Mouse (Mus musculus): ENCODE results near the gene Ptgir. TPM values are rescaled to one million over a fixed set of nuclear protein-coding genes. Genes with fewer than 3 reads are reported as not detected.

Ptgir gene
- polyA plus RNA-seq, 1 experiment from 2014 or later: 0.22 TPM

- Histone ChIP-seq H3K9ac (ENCODE audit: low read length) (peak overlapping the region; percentile 98), H3K36me3 (ENCODE audit: control insufficient read depth, insufficient read depth, low read length) (peaks cover 33% of the 10 kb centered on the region), H3K4me1 (ENCODE audit: control insufficient read depth, insufficient read depth, low read length) (peaks cover 28% of the 10 kb centered on the region), H3K9me3 (replicated peaks; ENCODE audit: control insufficient read depth, low read length) (no peaks in the 10 kb centered on the region), H3K4me2 (ENCODE audit: low read length) (peak overlapping the region; percentile 93), H3K27me3 (replicated peaks; ENCODE audit: control insufficient read depth, insufficient read depth, low read length) (no peaks in the 10 kb centered on the region), H3K4me3 (ENCODE audit: low read depth, low read length) (peak overlapping the region; percentile 83), H3K27ac (ENCODE audit: low read depth, low read length) (peak overlapping the region; percentile 92)
- DNase-seq (ENCODE audit: low spot score) (peak; percentile 50), ATAC-seq (no peak)
- WGBS: 43% methylated on average over 10 of the region's 10 CpGs
Measured at GRCm38 (mm10) chr7:16922360-16922973, 16.2 kb downstream of the Ptgir start.

- peak overlapping the region; percentile 98 for H3K9ac ChIP-seq (ENCODE audit: low read length)
- H3K27ac ChIP-seq (ENCODE audit: low read depth, low read length): peak overlapping the region; percentile 92
- WGBS: under 1% methylated on average over 51 of the region's 57 CpGs
- H3K36me3 ChIP-seq (ENCODE audit: control insufficient read depth, insufficient read depth, low read length): peaks cover 23% of the 10 kb centered on the region
- no peaks in the 10 kb centered on the region for H3K27me3 ChIP-seq (replicated peaks; ENCODE audit: control insufficient read depth, insufficient read depth, low read length)
- ATAC-seq: peak; percentile 11
- H3K4me1 ChIP-seq (ENCODE audit: control insufficient read depth, insufficient read depth, low read length): peaks cover 28% of the 10 kb centered on the region
- peak overlapping the region; percentile 93 for H3K4me2 ChIP-seq (ENCODE audit: low read length)
- no peaks in the 10 kb centered on the region for H3K9me3 ChIP-seq (replicated peaks; ENCODE audit: control insufficient read depth, low read length)
- DNase-seq (ENCODE audit: low spot score): no peak
- peak overlapping the region; percentile 83 for H3K4me3 ChIP-seq (ENCODE audit: low read depth, low read length)
Measured at GRCm38 (mm10) chr7:16923283-16924036, 17.2 kb downstream of the Ptgir start.

GRCm38 (mm10) chr7:16924037-16924834 is 17.9 kb downstream of the Ptgir start, which contains the start of gene Calm3:
TSS of gene Calm3 (minus strand) at chr7:16924114.
- H3K9me3 ChIP-seq (replicated peaks; ENCODE audit: control insufficient read depth, low read length): no peaks in the 10 kb centered on the region
- H3K27me3 ChIP-seq (replicated peaks; ENCODE audit: control insufficient read depth, insufficient read depth, low read length): no peaks in the 10 kb centered on the region
- H3K4me3 ChIP-seq (ENCODE audit: low read depth, low read length): peak within 1 kb of the TSS; percentile 83
- peaks cover 16% of the 10 kb centered on the region; the same call in 1 of the 2 replicates for H3K36me3 ChIP-seq (ENCODE audit: control insufficient read depth, insufficient read depth, low read length)
- H3K9ac ChIP-seq (ENCODE audit: low read length): peak within 1 kb of the TSS; percentile 98
- ATAC-seq: peak; percentile 94
- DNase-seq (ENCODE audit: low spot score): peak; percentile 100
- 2% methylated on average over 61 of the region's 64 CpGs for WGBS
- peak within 1 kb of the TSS; percentile 93 for H3K4me2 ChIP-seq (ENCODE audit: low read length)
- H3K27ac ChIP-seq (ENCODE audit: low read depth, low read length): peak within 1 kb of the TSS; percentile 92
- H3K4me1 ChIP-seq (ENCODE audit: control insufficient read depth, insufficient read depth, low read length): peaks cover 28% of the 10 kb centered on the region

GRCm38 (mm10) chr7:16928341-16928740 is 22.1 kb downstream of the Ptgir start:
- Histone ChIP-seq H3K4me1 (ENCODE audit: control insufficient read depth, insufficient read depth, low read length) (peaks cover 2% of the 10 kb centered on the region; the same call in 1 of the 2 replicates), H3K27me3 (replicated peaks; ENCODE audit: control insufficient read depth, insufficient read depth, low read length) (no peaks in the 10 kb centered on the region), H3K4me2 (ENCODE audit: low read length) (no peak overlapping the region), H3K9me3 (replicated peaks; ENCODE audit: control insufficient read depth, low read length) (no peaks in the 10 kb centered on the region), H3K27ac (ENCODE audit: low read depth, low read length) (no peak overlapping the region), H3K36me3 (ENCODE audit: control insufficient read depth, insufficient read depth, low read length) (no peaks in the 10 kb centered on the region), H3K9ac (ENCODE audit: low read length) (no peak overlapping the region), H3K4me3 (ENCODE audit: low read depth, low read length) (no peak overlapping the region)
- ATAC-seq: no peak
- DNase-seq (ENCODE audit: low spot score): no peak
- WGBS: 34% methylated on average over 2 of the region's 2 CpGs

GRCm38 (mm10) chr7:16930850-16931249 is 24.6 kb downstream of the Ptgir start:
- H3K9ac ChIP-seq (ENCODE audit: low read length): no peak overlapping the region
- H3K27ac ChIP-seq (ENCODE audit: low read depth, low read length): no peak overlapping the region
- 3% methylated on average over 1 of the region's 1 CpGs for WGBS
- DNase-seq (ENCODE audit: low spot score) (peak; percentile 80), ATAC-seq (peak; percentile 18; the same call in 1 of the 2 replicates)
- peaks cover 2% of the 10 kb centered on the region; the same call in 1 of the 2 replicates for H3K4me1 ChIP-seq (ENCODE audit: control insufficient read depth, insufficient read depth, low read length)
- H3K4me3 ChIP-seq (ENCODE audit: low read depth, low read length): no peak overlapping the region
- H3K4me2 ChIP-seq (ENCODE audit: low read length): no peak overlapping the region
- H3K36me3 ChIP-seq (ENCODE audit: control insufficient read depth, insufficient read depth, low read length): no peaks in the 10 kb centered on the region
- no peaks in the 10 kb centered on the region for H3K9me3 ChIP-seq (replicated peaks; ENCODE audit: control insufficient read depth, low read length)
- no peaks in the 10 kb centered on the region for H3K27me3 ChIP-seq (replicated peaks; ENCODE audit: control insufficient read depth, insufficient read depth, low read length)

GRCm38 (mm10) chr7:16931968-16932627 is 25.8 kb downstream of the Ptgir start:
- no peak overlapping the region for H3K9ac ChIP-seq (ENCODE audit: low read length)
- no peaks in the 10 kb centered on the region for H3K9me3 ChIP-seq (replicated peaks; ENCODE audit: control insufficient read depth, low read length)
- WGBS: 15% methylated on average over 14 of the region's 14 CpGs
- 0 out of 2 replicates have a peak overlapping the region, but pooled peaks have one; percentile 35 for H3K27ac ChIP-seq (ENCODE audit: low read depth, low read length)
- H3K36me3 ChIP-seq (ENCODE audit: control insufficient read depth, insufficient read depth, low read length): no peaks in the 10 kb centered on the region
- ATAC-seq (peak; percentile 75), DNase-seq (ENCODE audit: low spot score) (peak; percentile 95)
- no peak overlapping the region for H3K4me3 ChIP-seq (ENCODE audit: low read depth, low read length)
- no peak overlapping the region for H3K4me2 ChIP-seq (ENCODE audit: low read length)
- no peaks in the 10 kb centered on the region for H3K27me3 ChIP-seq (replicated peaks; ENCODE audit: control insufficient read depth, insufficient read depth, low read length)
- peaks cover 2% of the 10 kb centered on the region; the same call in 1 of the 2 replicates for H3K4me1 ChIP-seq (ENCODE audit: control insufficient read depth, insufficient read depth, low read length)

GRCm38 (mm10) chr7:16932704-16933577 is 26.7 kb downstream of the Ptgir start:
- no peak overlapping the region for H3K9ac ChIP-seq (ENCODE audit: low read length)
- H3K4me1 ChIP-seq (ENCODE audit: control insufficient read depth, insufficient read depth, low read length): peaks cover 4% of the 10 kb centered on the region; the same call in 1 of the 2 replicates
- H3K4me2 ChIP-seq (ENCODE audit: low read length): 0 out of 2 replicates have a peak overlapping the region, but pooled peaks have one; percentile 1

More at GRCm38 (mm10) chr7:16932704-16933577, 26.7 kb downstream of the Ptgir start:
- Histone ChIP-seq H3K27me3 (replicated peaks; ENCODE audit: control insufficient read depth, insufficient read depth, low read length) (no peaks in the 10 kb centered on the region), H3K4me3 (ENCODE audit: low read depth, low read length) (no peak overlapping the region), H3K9me3 (replicated peaks; ENCODE audit: control insufficient read depth, low read length) (no peaks in the 10 kb centered on the region), H3K36me3 (ENCODE audit: control insufficient read depth, insufficient read depth, low read length) (no peaks in the 10 kb centered on the region), H3K27ac (ENCODE audit: low read depth, low read length) (peak overlapping the region; percentile 2)
- 34% methylated on average over 14 of the region's 14 CpGs for WGBS
- ATAC-seq: peak; percentile 58
- peak; percentile 91 for DNase-seq (ENCODE audit: low spot score)
